Mouse (Mus musculus): ENCODE measurements around the gene Kcnk1. TPM values are rescaled to one million over a fixed set of nuclear protein-coding genes. Genes with fewer than 3 reads are reported as not detected.

The Kcnk1 gene
- polyA plus RNA-seq (2012; ENCODE audit: low replicate concordance): 0.08 and 0.45 TPM in 2 replicates

DNA sequence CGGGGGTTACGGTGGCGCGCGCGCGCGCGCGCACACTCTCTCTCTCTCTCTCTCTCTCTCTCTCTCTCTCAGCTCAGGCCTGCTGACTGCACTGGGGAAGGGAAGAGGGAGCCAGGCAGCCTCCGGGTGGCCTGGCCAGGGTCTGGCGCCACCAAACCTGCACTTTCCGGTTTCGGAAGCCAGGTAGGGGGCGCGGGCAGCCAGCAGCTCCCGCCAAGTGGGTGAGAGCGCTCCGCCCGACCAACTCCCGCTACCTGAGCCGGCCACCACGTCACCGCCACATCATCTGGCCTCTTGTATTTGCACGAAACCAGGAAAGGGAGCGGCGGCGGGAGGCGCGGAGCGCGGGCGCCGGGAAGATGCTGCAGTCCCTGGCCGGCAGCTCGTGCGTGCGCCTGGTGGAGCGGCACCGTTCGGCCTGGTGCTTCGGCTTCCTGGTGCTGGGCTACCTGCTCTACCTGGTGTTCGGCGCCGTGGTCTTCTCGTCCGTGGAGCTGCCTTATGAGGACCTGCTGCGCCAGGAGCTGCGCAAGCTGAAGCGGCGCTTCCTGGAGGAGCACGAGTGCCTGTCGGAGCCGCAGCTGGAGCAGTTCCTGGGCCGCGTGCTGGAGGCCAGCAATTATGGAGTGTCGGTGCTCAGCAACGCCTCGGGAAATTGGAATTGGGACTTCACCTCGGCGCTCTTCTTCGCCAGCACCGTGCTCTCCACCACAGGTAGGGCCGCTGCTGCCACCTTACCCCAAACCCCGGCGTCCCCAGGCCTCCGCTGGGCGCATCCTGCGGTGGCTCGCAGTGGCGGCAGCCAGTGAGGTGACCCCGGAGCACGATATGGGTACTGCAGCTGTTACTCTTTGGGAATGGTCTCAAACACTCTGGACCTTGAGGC is at the start of gene Kcnk1:
TSS of gene Kcnk1 (plus strand) at position 70 of the 886 bp plus-strand sequence.

Other genes starting within 250 kb of the Kcnk1 start
- gene Pcnx2, start 96.9 kb upstream of the Kcnk1 start, polyA plus RNA-seq (2012; ENCODE audit: low replicate concordance): 0.10 TPM in 1 of 2 replicates, not detected in the other
- not detected in 2 replicates for gene Map3k21, start 84.7 kb upstream of the Kcnk1 start, polyA plus RNA-seq (2012; ENCODE audit: low replicate concordance)

Measured in hematopoietic multipotent progenitor cell, adult 10-12 weeks (in vitro differentiated cells).